Mouse (Mus musculus) heart, postnatal 0 days (tissue): ENCODE measurements at regions not wholly inside any gene's neighbourhood (a gene's known extent, or its start where the extent isn't known, plus 50 kb on each side); places are given as distances from the start of the nearest gene placed in this dataset.

Experiments used
- CTCF ChIP-seq: IDR thresholded peaks from 2 replicates; pipeline ENCODE4 v1.5.1; 2016; ENCODE audit warnings: antibody characterized with exemption, control low read depth, low read depth
- EP300 ChIP-seq: IDR thresholded peaks from 2 replicates; pipeline ENCODE4 v1.6.1; 2016; ENCODE audit warnings: antibody characterized with exemption, low read depth

DNA sequence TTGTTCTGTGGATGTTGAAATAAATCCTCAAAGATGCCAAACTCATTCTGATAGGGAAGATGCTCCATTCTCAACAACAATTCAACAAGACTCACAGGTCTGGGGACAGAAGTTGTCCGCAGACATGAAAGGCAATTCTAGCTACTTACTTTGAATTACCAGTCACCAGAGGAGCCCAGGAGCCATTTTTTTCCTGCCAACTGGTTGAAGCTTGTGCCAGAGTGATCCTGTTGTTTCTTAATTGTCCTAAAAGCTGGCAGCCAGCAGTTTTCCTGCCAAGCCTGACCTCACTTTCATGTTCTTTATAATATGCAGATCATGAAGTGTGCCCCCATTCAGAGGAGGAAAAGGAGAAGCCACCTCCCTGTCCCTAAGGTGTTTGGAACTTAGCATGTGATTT is 110.0 kb upstream of the Ankrd1 start:
- TF ChIP-seq CTCF (no peak), EP300 (no peak)
